Mouse (Mus musculus) C3H10T1/2 (cell line): Measurements from ENCODE around the gene Glyat. TPM values are rescaled to one million over a fixed set of nuclear protein-coding genes. Genes with fewer than 3 reads are reported as not detected.

ENCODE experiments used
- polyA plus RNA-seq, 2 experiments: library from polyadenylated mRNA; unstranded; fragments of >200 nt; fragmentation: generic; extraction: Trizol; gene quantifications; one replicate each; pipeline ENCODE4 v1.2.1; 2012; ENCODE audit warnings: missing spikeins in 2 of 2

Glyat gene
- under 1 TPM; 0.02 TPM for polyA plus RNA-seq

GRCm38 (mm10) chr19:12633176-12633575 is at the start of gene Glyat:
Glyat (plus strand) TSS chr19:12633308.

DNA sequence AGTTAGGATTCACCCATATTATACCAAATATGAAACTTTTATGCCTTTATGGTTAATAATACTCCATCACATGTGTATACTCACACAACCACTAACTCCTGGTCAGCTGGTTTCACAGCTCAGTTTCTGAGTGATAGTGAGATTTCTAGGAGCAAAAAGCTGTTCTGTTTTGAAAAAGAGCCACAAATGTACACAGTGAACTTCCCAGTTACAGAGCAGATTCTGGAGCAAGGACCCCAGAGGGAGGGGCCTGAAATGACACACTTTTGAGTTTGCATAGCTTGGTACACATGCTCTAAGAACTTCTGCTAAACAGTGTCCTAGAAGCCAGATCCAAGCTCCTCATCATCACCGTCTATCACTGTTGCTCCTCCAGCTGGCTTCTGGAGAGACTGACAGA is 33.4 kb upstream of the Glyat start, which contains the start of gene Gm4952:
Gm4952 (plus strand) TSS at position 301 of the 400 bp plus-strand sequence.

DNA sequence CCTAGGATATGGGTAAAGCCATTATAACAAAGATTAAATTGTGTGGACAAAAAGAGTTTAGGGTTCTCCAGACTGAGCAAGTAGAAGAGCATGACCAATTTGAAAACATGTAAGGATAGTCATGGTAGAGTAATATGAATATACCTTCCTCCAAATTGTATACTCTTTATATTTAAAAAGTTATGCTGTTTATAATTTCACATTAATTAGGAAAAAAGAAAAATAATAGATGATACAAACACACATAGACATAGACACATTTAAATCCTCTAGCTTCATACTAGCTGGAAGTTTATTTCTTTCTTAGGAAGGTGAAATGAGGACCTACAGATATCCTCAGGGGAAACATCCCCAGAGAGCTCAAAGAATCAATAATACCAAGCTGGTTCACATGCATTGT is 37.0 kb downstream of the Glyat start, which contains the start of gene Olfr1442:
Olfr1442 (plus strand) TSS at position 301 of the 400 bp plus-strand sequence.

GRCm38 (mm10) chr19:12677812-12678211 is 44.7 kb downstream of the Glyat start, which contains the start of gene Olfr1443:
Olfr1443 (plus strand) TSS chr19:12678112.

DNA sequence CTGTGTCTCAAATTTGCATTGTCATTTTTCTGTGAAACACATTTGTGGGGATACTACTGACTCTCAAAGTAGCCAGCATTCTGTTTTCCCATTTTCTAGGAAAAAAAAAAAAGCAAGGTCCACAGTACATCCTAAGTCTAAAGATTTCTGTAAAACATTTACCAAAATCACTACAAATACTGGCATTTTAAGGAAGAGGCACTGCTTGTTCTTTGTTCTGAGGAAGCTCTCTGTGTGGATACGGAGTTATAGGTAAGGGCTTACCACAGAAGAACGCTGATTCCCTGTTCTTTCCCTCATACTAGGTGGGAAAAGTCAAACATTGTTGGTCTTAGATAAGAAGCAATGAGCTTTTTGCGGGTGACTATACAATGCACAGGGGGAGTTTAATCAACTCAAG is 62.5 kb downstream of the Glyat start, which contains the start of gene Keg1:
Keg1 (plus strand) TSS at position 197 of the 400 bp plus-strand sequence.

Other genes with a start within 250 kb of the Glyat start
- gene Olfr1440, start 246.0 kb upstream of the Glyat start, polyA plus RNA-seq: not detected
- gene Olfr1441, start 215.9 kb upstream of the Glyat start, polyA plus RNA-seq: not detected
- not detected for gene Pfpl, start 205.4 kb upstream of the Glyat start, polyA plus RNA-seq
- gene Mpeg1, start 172.5 kb upstream of the Glyat start, polyA plus RNA-seq: under 1 TPM in 1 of 2 experiments, not detected in 1; 0.05 TPM
- 1 to 10 TPM; 1.8 to 8.0 TPM for gene Dtx4, start 131.9 kb upstream of the Glyat start, polyA plus RNA-seq
- gene Fam111a, start 87.6 kb upstream of the Glyat start, polyA plus RNA-seq: 1 to 10 TPM; 3.0 to 6.9 TPM
- gene Gm4952, start 33.3 kb upstream of the Glyat start, polyA plus RNA-seq: under 1 TPM; 0.04 to 0.05 TPM
- not detected for gene Olfr1442, start 37.1 kb downstream of the Glyat start, polyA plus RNA-seq
- gene Olfr1443, start 44.8 kb downstream of the Glyat start, polyA plus RNA-seq: not detected
- gene Keg1, start 62.5 kb downstream of the Glyat start, polyA plus RNA-seq: not detected
- gene Cntf, start 132.3 kb downstream of the Glyat start, polyA plus RNA-seq: 1 to 10 TPM in 1 of 2 experiments, under 1 TPM in 1; 0.04 to 1.7 TPM
- 10 to 100 TPM in 1 of 2 experiments, 1 to 10 TPM in 1; 6.0 to 19.4 TPM for gene Zfp91, start 162.8 kb downstream of the Glyat start, polyA plus RNA-seq
- under 1 TPM; 0.23 to 0.51 TPM for gene Lpxn, start 162.9 kb downstream of the Glyat start, polyA plus RNA-seq
- not detected for gene Gm5244, start 213.4 kb downstream of the Glyat start, polyA plus RNA-seq
- gene Olfr1444, start 224.0 kb downstream of the Glyat start, polyA plus RNA-seq: not detected